Mouse (Mus musculus): ENCODE measurements around the gene Mcl1. TPM values are rescaled to one million over a fixed set of nuclear protein-coding genes. Genes with fewer than 3 reads are reported as not detected.
A peak's percentile ranks its signal among the peaks of the same experiment; 100 is the strongest.
"Not testable (repeated sequence)": the region's sequence is repeated elsewhere in the genome, so short reads cannot be mapped to it uniquely, and the experiment has no call there.

The Mcl1 gene
- total RNA-seq, 2 experiments from 2014 or later: 151 to 152 TPM

DNA sequence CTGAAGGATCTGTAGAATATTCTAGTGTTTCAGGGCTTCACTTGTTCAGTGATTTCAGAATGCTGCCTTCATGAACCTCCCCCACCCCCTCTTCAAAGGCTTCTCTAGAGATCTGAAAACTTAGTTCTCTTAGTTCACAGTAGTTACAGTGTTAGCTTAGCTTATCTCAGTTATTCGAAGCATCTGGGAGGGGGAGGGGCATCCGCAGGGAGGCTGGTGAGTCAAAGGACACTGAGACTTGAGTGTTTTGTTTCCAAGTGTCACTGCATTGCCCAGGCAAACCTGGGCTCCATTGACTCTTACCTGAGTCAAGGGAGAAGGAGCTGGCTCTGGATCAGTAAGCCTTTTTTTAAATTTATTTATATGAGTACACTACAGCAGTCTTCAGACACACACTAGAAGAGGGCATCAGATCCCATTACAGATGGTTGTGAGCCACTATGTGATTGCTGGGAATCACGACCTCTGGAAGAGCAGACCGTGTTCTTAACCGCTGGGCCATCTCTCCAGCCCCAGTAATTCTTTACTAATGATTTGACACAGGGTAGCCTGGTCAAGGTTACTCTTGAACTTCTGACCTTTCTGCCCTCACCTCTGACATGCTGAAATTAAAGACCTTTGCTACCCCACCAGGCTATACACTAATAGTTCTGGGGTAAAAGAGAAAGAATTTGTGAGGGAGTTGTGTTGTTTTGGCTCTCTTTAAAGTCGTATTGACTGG lies 7.7 kb downstream of the Mcl1 start:
- no peak for DNase-seq (ENCODE audit: low spot score in 2 of 2)

DNA sequence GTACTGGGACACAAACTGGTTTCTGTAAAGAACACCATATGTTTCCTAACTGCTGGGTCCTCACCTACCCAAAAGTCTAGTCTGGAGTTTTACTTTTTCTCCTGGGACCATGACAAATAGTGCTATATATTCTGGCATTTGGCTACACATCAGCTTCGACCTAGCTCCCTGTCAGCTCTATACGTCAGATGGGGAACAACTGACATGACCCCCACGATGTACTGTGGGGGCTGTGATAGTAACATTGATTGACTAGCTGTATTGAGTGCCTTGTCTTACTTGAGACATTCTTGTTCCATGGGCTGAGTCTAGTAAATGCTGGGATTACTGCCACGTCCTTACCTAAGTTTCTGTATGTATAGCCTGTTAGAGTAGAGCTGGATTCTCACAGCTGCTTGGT lies 8.9 kb downstream of the Mcl1 start:
- DNase-seq (ENCODE audit: low spot score in 2 of 2): no peak

DNA sequence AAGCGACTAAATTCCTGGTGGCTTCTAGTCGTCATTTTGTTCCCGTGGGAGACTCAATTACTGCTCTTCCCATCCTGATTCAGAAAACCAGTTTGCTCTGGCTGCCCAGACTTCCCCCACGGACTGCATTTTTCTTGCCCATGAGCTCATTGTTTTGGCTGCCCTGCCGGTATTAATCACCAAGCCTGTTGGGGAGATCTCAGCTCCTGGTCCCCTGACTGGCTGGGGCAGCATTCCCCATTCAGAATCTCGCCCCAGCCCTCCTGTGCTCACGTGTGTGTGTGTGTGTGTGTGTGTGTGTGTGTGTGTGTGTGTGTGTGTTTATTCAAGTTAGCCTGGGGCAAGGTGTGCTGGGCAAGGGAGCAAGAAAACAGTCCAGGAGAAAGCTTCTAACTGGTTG lies 9.4 kb downstream of the Mcl1 start:
- no peak for DNase-seq (ENCODE audit: low spot score in 2 of 2)

DNA sequence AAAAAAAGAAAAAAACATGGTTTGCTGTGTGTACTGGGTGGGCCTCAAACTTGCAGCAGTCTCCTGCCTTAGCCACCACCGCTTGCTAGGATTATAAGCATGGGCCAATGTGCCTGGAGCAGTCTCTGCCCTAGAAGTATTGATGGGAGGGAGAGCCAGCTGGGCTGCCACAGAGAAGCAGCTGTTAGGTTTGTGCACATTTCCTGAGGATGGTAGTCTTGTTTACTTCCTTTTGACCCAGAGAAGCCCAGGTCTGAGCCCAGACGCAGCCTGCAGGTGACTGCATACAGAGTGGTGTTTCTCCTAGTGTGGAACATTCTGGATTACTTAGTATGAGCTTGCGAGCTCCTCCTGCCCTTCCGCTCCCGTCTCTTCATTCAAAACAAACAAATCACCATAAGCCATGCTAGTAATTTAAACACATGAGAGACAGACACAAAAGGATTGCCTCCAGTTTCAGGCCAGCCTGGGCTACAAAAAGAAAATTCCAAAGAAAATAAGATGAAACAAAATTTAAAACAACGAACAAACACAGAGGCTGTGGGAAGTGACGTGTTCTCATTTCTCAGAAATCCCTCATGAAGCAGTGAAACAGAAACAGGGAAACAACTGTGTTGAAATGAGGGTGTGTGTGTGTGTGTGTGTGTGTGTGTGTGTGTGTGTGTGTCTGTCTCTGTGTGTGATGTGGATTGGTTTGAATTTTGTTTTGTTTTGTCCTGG lies 10.2 kb downstream of the Mcl1 start:
- no peak for DNase-seq (ENCODE audit: low spot score in 2 of 2)

DNA sequence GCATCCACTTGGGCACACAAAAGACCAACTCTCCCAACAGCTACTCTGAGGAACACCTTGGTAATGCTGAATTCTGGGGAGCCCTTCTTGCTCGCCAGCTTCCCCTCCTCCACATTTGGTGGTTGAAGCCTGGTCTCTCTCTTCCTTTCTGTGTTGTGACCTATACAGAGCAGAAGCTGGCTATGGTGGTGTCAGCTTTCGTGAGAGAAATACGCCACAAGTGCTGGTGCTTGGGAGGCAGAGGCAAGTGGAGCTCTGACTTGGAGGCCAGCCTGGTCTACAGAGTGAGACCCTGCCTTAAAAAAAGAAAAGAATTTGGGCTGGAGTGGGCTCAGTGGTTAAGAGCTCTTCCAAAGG lies 10.7 kb downstream of the Mcl1 start:
- no peak for DNase-seq (ENCODE audit: low spot score in 2 of 2)

DNA sequence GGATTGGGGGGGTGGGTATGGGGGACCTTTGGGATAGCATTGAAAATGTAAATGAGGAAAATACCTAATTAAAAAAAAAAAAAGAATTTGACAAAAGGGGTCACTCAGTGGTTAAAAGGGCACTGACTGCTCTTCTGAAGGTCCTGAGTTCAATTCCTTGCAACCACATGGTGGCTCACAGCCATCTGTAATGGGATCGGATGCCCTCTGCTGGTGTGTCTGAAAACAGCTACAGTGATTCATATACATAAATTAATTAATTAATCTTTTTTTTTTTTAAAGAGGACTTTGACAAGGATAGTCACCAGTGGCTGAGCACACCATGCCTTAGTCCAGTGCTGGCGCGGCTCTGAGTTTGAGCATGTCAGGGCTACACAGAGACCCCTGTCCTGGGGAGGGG lies 11.8 kb downstream of the Mcl1 start:
- DNase-seq (ENCODE audit: low spot score in 2 of 2): not testable (repeated sequence)

DNA sequence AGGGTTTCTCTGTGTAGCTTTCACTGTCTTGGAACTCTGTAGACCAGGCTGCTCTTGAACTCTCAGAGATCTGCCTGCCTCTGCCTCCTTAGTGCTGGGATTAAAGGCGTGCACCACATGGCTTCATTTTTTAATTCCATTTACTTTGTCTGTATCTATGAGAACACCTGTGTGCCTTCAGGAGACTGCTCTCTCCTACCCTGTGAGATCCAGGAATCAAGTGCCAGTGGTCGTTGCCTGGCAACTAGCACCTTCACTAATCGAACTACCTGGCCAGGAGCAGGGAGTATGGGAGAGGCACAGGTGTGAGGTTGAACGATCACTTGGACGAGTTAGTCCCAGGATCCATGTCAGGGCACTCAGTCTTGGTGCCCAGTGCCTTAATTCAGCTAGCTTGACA lies 12.6 kb downstream of the Mcl1 start:
- no peak for DNase-seq (ENCODE audit: low spot score in 2 of 2)

DNA sequence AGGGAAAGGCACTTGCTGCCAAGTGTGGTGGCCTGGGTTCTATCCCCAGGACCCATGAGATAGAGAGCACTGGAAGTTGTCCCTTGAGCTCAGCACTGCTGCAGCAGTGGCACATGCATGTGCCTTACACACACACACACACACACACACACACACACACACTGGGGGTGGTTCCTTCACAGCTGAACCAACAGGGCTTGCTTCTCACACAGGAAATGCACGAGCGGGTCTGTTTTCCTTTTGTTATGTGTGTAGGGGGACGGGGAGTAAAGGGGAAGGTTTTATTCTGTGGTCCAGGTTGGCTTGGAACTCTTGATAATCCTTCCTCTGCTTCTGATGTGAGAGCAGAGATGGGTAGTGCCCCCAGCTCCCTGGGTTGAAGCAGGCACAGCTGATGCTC lies 13.9 kb downstream of the Mcl1 start:
- DNase-seq (ENCODE audit: low spot score in 2 of 2): no peak

DNA sequence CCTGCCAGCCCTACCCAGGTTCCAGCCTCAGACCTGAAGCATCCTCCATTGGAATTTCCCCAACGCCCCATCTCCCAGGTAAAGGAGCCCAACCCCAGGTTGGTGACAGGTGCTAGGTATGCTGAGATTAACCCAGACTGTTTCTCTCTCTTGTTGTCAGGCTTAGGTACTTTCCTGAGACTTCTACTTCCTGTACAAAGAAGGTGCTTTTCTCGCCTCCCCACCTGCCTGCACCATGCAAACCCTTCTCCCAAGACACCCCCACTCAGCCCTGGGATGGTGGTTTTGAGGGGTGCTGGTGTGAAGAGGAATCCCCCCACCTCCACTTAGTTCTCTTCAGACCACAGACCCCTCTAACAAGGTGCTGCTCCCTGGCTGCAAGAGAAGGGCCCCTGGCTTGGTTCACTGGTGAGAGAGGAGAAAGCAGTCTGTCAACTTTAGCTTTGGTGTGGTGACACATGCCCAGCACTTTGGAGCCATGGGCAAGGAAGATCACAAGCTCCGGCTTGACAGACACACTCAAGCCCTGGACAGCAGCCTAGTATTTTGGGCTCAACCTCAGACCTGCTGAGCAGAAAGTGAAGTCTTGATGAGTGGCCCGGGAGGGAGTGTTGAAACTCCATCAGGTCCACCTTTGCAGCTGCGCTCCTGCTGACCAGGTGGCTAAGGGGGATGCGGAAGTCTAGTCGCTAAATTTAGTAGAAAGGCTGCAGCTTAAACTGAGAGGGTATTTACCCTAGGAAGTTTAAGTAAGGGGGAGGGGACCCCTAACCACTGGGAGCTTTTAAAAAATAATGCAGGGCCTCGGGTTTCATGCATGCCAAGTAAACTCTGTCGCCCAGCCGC lies 14.5 kb downstream of the Mcl1 start:
- no peak for DNase-seq (ENCODE audit: low spot score in 2 of 2)

DNA sequence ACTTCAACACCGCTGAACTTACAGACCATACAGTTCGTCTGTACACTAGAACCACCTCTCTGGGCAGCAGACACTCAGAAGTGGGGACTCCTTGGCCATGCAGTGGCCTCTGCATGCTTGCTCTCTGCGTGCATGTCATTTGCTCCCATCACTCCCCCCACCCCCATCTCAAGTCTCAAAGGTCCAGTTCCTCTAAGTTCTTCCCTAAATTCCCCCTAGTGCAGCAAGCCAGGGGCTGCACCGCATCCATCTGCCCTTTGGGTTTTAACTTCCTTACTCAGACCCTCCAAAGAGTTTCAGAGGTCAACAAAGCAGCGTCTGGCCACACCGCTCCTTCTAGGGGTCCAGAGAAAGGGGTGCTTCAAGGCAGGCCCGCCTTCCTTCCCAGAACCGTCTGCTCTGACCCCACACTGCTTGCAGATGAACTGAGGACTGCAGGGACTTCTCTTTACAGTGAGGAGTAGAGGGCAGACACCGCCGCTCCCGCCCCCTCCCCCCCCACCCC lies 15.2 kb downstream of the Mcl1 start:
- no peak for DNase-seq (ENCODE audit: low spot score in 2 of 2)

DNA sequence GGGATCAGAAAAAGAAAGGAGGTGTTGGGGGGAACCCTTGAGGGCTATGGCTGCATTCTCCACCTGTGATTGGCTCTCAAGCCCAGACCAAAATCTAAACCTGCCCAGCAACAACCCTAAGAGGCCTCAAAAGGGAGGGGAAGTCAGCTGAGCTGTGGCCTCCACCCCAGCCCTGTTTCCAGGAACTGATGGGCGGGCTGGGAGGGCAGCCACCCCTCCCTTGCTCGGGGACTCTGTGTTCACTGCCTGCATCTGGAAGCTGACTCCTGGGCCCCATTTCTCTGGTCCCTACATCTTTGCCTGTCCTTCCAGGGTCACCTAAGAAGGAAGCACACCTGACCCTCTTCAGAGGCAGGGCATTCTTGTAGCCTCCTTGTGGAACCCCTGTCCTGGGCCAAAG lies 15.6 kb downstream of the Mcl1 start:
- DNase-seq (ENCODE audit: low spot score in 2 of 2): peak in 1 of 2 experiments; percentile 61

DNA sequence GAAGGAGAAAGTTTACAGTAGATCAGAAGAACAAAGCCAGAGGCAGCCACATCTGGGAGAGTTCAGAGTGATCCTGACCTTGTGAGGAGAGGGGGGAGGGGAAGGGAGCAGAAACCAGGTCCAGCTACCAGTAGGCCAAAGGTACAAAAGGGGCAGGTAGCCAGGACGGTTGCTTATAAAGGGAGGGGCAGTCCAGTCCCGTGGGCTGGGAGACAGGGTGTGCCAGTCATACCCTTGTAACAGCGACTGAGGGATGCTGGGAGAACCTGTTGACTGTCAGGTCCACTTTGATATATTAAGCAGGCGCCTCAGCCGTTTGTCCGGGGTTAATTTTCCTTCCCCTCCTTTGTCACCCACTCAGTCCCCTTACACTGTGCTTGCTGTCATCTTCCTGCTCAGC lies 16.2 kb downstream of the Mcl1 start:
- DNase-seq (ENCODE audit: low spot score in 2 of 2): no peak

DNA sequence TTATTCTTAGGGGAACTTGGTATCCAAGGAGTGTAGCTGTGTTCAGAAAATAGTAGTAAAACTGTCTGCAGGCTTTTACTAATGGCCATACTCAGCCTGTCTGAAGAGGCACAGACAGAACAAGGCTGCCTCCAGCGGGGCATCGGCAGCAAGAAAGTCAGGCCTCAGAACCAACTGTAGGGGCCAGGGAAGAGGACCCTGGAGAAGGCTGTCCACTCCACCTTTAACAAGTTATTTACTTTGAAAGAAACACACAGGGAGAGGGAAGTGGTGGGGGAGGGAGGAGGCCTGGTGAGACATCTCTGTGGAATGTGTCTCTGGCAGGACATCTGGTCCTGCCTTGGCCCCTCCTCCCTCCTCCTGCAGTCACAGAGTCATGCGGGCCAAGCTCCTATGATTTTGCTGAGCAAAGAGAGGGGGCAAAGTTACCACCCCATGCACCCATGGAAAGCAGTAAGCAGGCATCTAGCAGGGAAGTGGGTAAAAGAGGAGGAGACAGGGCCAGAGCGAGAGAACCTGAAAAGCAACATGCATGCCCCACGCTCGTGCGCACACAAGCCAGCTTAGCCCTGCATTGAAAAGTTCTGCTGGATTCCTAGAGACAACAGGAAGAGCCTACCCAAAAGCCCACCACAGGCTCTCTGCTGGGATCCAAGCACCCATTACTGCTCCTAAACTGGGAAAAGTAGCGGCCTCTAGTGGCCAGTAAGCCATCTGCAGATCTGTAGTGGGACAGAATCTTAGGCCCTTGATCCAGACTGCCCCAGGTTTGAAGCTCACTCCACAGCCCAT lies 16.9 kb downstream of the Mcl1 start:
- DNase-seq (ENCODE audit: low spot score in 2 of 2): peak in 1 of 2 experiments; percentile 60

DNA sequence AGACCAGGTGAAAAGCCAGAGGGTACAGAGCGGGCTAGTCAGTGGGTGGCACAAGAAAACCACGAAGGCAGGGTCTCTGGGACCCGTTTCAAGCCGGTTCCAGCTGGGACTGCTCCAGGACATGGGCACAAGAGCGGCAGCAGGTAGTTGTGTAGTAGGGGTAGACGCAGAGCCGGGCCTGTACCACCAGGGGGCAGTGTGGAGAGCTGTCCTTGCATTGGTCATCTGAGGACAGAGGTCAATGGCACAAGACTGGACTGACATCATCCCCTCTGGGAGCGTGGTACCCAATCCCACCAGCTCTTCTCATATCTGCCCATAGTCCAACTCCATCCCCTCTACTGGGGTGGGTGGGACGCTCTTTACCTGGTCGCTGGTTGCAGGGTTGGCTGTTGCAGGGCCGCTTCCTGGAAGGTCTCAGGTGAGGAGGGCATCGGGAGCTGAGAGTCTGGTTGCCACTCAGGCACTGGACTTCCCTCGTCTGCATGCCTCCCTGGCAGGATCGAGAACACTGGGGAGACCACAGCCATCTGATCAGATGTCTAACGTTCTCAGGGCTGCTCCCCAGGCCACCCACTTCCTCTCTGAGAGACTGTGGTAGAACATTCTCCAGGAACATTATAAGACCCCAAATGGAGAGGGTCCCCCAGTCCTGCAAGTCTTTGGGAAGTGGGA lies 18.3 kb downstream of the Mcl1 start:
- peak; percentile 66 to 74 for DNase-seq (ENCODE audit: low spot score in 2 of 2)

DNA sequence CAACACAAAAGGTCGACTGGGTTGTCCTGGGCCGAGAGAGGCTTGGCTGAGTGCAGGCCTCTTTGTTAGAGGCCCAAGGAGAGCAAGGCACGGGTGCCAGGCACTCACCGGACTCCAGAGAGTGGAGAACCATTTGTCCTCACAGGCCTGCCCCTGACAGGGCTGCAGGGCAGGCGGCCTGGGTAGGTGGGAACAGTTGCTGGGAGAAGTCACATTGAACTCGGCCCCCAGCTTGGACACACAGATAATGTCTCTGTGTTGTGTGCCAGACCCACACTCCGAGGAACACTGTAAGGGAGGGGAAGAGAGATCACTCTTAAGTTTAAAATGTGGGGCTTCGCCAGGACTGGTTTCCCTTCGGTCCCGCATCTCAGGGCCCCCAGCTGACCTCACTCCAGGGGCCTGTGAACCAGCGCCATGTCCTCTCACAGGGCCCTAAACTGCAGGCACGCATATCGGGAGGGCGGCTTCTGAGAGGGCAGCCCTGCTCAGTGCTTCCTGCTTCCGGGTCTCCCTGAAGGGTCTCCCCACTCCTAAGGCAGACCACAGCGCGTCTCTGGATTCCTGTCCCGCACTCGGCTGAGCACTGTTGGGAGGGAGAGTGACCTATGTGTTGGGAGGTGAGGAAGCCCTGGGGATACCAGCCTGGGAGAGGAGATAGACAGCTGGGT lies 19.0 kb downstream of the Mcl1 start:
- DNase-seq (ENCODE audit: low spot score in 2 of 2): no peak

DNA sequence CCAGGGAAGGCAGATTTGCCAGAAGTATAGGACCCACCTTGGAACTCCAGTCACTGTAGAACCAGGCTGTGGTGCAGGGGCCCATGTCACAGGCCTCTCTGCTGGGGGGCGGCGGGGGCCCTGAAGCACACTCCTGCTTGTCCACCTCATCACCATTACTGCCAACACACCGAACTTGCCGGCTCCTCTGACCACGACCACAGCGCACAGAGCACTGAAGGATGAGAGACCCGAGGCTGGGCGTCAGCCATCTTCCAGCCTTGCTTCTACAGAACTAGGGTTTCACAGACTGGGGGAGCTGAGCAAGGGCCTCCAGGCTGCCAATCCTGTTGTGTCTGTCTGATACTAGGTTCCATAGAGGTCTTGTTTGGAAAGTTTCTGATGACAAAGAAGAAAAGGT lies 21.0 kb downstream of the Mcl1 start:
- no peak for DNase-seq (ENCODE audit: low spot score in 2 of 2)

DNA sequence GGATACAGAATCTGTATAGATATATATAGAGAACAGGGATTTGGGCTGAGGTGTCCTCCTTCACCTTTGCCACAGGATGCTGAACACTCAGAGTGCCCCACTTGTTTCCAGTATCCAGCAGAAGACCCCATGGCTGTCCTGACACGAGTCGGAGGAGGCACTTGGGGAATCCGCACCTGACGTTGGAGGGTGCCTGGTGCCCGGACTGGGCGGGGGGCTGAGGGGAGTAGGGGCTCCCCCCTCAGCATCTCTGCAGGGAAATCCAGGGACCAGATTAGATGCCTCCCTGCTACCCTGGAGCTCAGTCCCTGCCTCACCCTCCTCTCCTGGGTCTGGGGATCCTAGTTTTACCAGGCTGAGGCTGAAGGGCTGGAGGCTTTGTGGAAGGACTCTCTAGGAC lies 22.1 kb downstream of the Mcl1 start:
- no peak for DNase-seq (ENCODE audit: low spot score in 2 of 2)

DNA sequence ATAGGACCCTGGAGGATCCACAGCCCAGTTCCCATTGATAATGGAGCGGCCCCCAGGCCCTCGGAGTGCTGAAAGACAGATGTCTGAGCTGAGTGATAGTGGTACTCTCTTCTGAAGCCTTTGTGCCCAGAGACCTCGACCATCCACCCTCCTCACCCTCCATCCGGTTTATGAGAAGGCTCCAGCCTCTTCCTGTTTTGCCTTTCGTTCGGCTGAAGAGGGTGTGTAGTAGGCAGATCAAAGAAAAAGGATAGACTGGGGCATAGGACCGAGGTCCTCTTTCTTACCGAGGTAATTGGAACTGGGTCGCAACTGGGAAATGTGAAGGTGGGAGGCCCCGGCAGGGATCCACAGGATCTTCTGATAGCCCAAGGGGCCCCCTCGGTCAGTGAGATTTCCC lies 22.8 kb downstream of the Mcl1 start:
- no peak for DNase-seq (ENCODE audit: low spot score in 2 of 2)

DNA sequence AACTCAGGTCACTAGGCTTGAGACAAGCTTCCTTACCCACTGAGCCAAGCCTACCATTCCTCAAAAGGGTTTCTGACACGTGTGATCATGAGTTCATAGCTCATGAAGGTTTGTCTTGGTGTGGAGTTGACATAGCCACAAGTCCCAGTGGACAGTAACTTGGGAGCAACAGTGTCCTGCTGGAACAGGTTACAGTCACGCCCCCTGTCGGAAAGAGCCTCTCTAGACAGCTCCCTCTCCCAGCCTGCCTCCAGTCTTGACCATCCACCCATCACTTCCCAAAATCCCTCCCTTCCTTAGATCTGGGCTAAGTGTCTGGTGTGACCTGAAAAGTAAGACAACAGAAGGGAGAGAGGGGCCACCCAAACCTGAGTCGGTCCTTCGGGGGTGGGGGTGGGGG lies 24.3 kb downstream of the Mcl1 start:
- DNase-seq (ENCODE audit: low spot score in 2 of 2): no peak

DNA sequence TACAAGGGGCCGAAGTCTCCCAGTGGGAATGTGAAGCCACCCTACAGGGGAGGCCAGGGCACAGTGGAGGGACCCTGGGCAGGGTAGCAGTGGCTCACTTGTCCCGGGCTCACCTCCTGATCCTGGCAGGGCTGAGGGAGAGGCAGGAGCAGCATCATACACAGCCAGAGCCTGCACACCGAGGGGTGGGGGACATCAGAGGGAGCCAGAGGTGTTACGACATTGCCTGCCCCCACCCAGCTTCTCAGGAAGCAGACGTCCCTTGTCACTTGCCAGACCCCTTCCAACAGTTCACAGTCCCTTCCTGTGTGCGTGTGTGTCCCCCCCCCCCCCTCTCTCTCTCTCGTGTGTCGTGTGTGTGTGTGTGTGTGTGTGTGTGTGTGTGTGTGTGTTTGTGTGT lies 26.3 kb downstream of the Mcl1 start:
- DNase-seq (ENCODE audit: low spot score in 2 of 2): no peak

Data from adrenal gland, postnatal 4 days (tissue).